Mouse (Mus musculus) CH12.LX (cell line): ENCODE results near the gene Gdf7. TPM values are rescaled to one million over a fixed set of nuclear protein-coding genes. Genes with fewer than 3 reads are reported as not detected.

ENCODE experiments used
- DNase-seq: peaks from one replicate; pipeline ENCODE4 v3.0.0-alpha.2; 2013; ENCODE audit errors: extremely low read depth
- H3K27ac ChIP-seq: 2 replicates; pipeline ENCODE4 v1.5.1; 2012; ENCODE audit warnings: low read depth, mild to moderate bottlenecking, control low read depth, moderate library complexity; ENCODE audit not compliant: insufficient read depth
- H3K27me3 ChIP-seq: replicated peaks from 2 replicates; pipeline ENCODE3; 2012; ENCODE audit warnings: inconsistent platforms
- H3K36me3 ChIP-seq, 2 experiments: replicated peaks in 1 of 2; 2 replicates each; pipeline versions ENCODE3 to v1.6.1; 2012; ENCODE audit warnings: inconsistent platforms in 1 of 2, low read length in 1 of 2, mild to moderate bottlenecking in 1 of 2, mixed read lengths in 1 of 2, moderate library complexity in 1 of 2; ENCODE audit not compliant: control insufficient read depth in 1 of 2, insufficient read depth in 1 of 2
- H3K4me1 ChIP-seq, 2 experiments: 2 replicates each; pipeline ENCODE4 v1.6.1; 2012; ENCODE audit warnings: inconsistent platforms in 1 of 2, moderate library complexity in 1 of 2; ENCODE audit not compliant: insufficient read depth in 2 of 2, control insufficient read depth in 1 of 2
- H3K4me2 ChIP-seq: 2 replicates; pipeline ENCODE4 v1.6.1; 2012; ENCODE audit warnings: low read depth, mild to moderate bottlenecking, control low read depth; ENCODE audit not compliant: poor library complexity, insufficient read depth, severe bottlenecking
- H3K4me3 ChIP-seq, 3 experiments: fragments of 150-350 bp in 1 of 3; sonication (generic) in 1 of 3; replicated peaks in 1 of 3; 2 replicates each; pipeline versions ENCODE3 to v1.5.1; 2011 to 2012; ENCODE audit warnings: low read depth in 2 of 3, low read length in 2 of 3, mild to moderate bottlenecking in 2 of 3, moderate library complexity in 2 of 3, control low read depth in 1 of 3, improper control_type of control experiment in 1 of 3, inconsistent platforms in 1 of 3, mixed read lengths in 1 of 3; ENCODE audit not compliant: poor library complexity in 1 of 3
- H3K79me2 ChIP-seq: replicated peaks from 2 replicates; pipeline ENCODE4 v1.6.1; 2012; ENCODE audit warnings: mild to moderate bottlenecking, moderate library complexity; ENCODE audit not compliant: control insufficient read depth, poor library complexity, insufficient read depth, severe bottlenecking; ENCODE audit errors: extremely low read depth
- H3K9ac ChIP-seq: 2 replicates; pipeline ENCODE4 v1.6.1; 2012; ENCODE audit warnings: low read depth, mild to moderate bottlenecking, control low read depth, moderate library complexity; ENCODE audit not compliant: insufficient read depth
- H3K9me3 ChIP-seq: replicated peaks from 2 replicates; pipeline ENCODE3; 2012; ENCODE audit warnings: low read length, inconsistent platforms, mixed read lengths
- CTCF ChIP-seq, 2 experiments: IDR thresholded peaks in 1 of 2; conservative IDR thresholded peaks in 1 of 2; 2 replicates each; pipeline ENCODE4 v1.5.1; 2011 to 2012; ENCODE audit warnings: low read depth in 2 of 2, low read length in 2 of 2, improper control_type of control experiment in 1 of 2, inconsistent platforms in 1 of 2, mild to moderate bottlenecking in 1 of 2, moderate library complexity in 1 of 2
- E2F4 ChIP-seq: IDR thresholded peaks from 2 replicates; pipeline ENCODE4 v1.6.1; 2011; ENCODE audit warnings: low read depth, low read length, improper control_type of control experiment; ENCODE audit not compliant: insufficient replicate concordance
- GABPA ChIP-seq: IDR thresholded peaks from 2 replicates; pipeline ENCODE4 v1.6.1; 2012; ENCODE audit warnings: low read depth, low read length, improper control_type of control experiment, inconsistent platforms; ENCODE audit not compliant: insufficient replicate concordance
- HCFC1 ChIP-seq: IDR thresholded peaks from 2 replicates; pipeline ENCODE4 v1.6.1; 2012; ENCODE audit warnings: low read depth, mild to moderate bottlenecking, inconsistent platforms, low read length, improper control_type of control experiment
- IRF4 ChIP-seq: IDR thresholded peaks from 2 replicates; pipeline ENCODE4 v1.6.1; 2014; ENCODE audit warnings: low read depth, mild to moderate bottlenecking, inconsistent platforms, low read length, improper control_type of control experiment
- JUND ChIP-seq: conservative IDR thresholded peaks from 2 replicates; pipeline ENCODE4 v1.6.1; 2011; ENCODE audit warnings: low read depth, low read length, improper control_type of control experiment
- KAT2A ChIP-seq: IDR thresholded peaks from 2 replicates; pipeline ENCODE4 v1.6.1; 2012; ENCODE audit warnings: low read length, improper control_type of control experiment, inconsistent platforms; ENCODE audit not compliant: insufficient replicate concordance
- MAFK ChIP-seq: IDR thresholded peaks from 2 replicates; pipeline ENCODE4 v1.6.1; 2011; ENCODE audit warnings: low read length, improper control_type of control experiment; ENCODE audit not compliant: insufficient replicate concordance
- MEF2A ChIP-seq: IDR thresholded peaks from 2 replicates; pipeline ENCODE4 v1.6.1; 2014; ENCODE audit warnings: low read depth, mild to moderate bottlenecking, inconsistent platforms, low read length, improper control_type of control experiment, borderline replicate concordance
- MXI1 ChIP-seq: IDR thresholded peaks from 2 replicates; pipeline ENCODE4 v1.6.1; 2011; ENCODE audit warnings: mild to moderate bottlenecking, low read depth, low read length, improper control_type of control experiment
- MYC ChIP-seq: IDR thresholded peaks from 2 replicates; pipeline ENCODE4 v1.6.1; 2011; ENCODE audit warnings: low read depth, mild to moderate bottlenecking, improper control_type of control experiment, low read length
- NELFE ChIP-seq: IDR thresholded peaks from 2 replicates; pipeline ENCODE4 v1.6.1; 2011; ENCODE audit warnings: low read depth, low read length, improper control_type of control experiment
- PAX5 ChIP-seq: IDR thresholded peaks from 2 replicates; pipeline ENCODE4 v1.6.1; 2012; ENCODE audit warnings: low read length, inconsistent platforms, mixed read lengths
- POLR2A ChIP-seq: IDR thresholded peaks from 2 replicates; pipeline ENCODE4 v1.6.1; 2011; ENCODE audit warnings: low read depth, mild to moderate bottlenecking, improper control_type of control experiment, low read length
- POLR2AphosphoS2 ChIP-seq: IDR thresholded peaks from 2 replicates; pipeline ENCODE4 v1.6.1; 2011; ENCODE audit warnings: low read depth, low read length, improper control_type of control experiment
- RAD21 ChIP-seq: IDR thresholded peaks from 2 replicates; pipeline ENCODE4 v1.6.1; 2011; ENCODE audit warnings: low read depth, mild to moderate bottlenecking, low read length, improper control_type of control experiment, moderate library complexity
- SIN3A ChIP-seq: IDR thresholded peaks from 2 replicates; pipeline ENCODE4 v1.6.1; 2012; ENCODE audit warnings: low read length, improper control_type of control experiment, inconsistent platforms
- SMC3 ChIP-seq: IDR thresholded peaks from 2 replicates; pipeline ENCODE4 v1.6.1; 2011; ENCODE audit warnings: low read depth, low read length, improper control_type of control experiment
- TBP ChIP-seq: conservative IDR thresholded peaks from 2 replicates; pipeline ENCODE4 v1.6.1; 2011; ENCODE audit warnings: low read depth, low read length, improper control_type of control experiment
- UBTF ChIP-seq: IDR thresholded peaks from 2 replicates; pipeline ENCODE4 v1.6.1; 2012; ENCODE audit warnings: low read depth, mild to moderate bottlenecking, inconsistent platforms, low read length, improper control_type of control experiment, moderate library complexity
- USF2 ChIP-seq: conservative IDR thresholded peaks from 2 replicates; pipeline ENCODE4 v1.6.1; 2011; ENCODE audit warnings: low read depth, low read length, improper control_type of control experiment
- ZC3H11A ChIP-seq: IDR thresholded peaks from 2 replicates; pipeline ENCODE4 v1.6.1; 2012; ENCODE audit warnings: low read depth, mild to moderate bottlenecking, inconsistent platforms, low read length, improper control_type of control experiment
- ZKSCAN1 ChIP-seq: IDR thresholded peaks from 2 replicates; pipeline ENCODE4 v1.6.1; 2012; ENCODE audit warnings: low read depth, inconsistent platforms, low read length, improper control_type of control experiment, borderline replicate concordance
- ZMIZ1 ChIP-seq: IDR thresholded peaks from 2 replicates; pipeline ENCODE4 v1.6.1; 2012; ENCODE audit warnings: low read depth, mild to moderate bottlenecking, inconsistent platforms, low read length, improper control_type of control experiment
- ZNF384 ChIP-seq: IDR thresholded peaks from 2 replicates; pipeline ENCODE4 v1.6.1; 2012; ENCODE audit warnings: low read depth, low read length, improper control_type of control experiment, inconsistent platforms
- dilution Hi-C: fragments of 300-500 bp; cut with MboI; formaldehyde crosslinking; loops from 2 replicates; pipeline ENCODE4 v1.14.3; 2020; ENCODE audit warnings: low sequenced_read_pairs; ENCODE audit not compliant: extremely low pct_unique_long_range_greater_than_20kb, extremely low pct_ligation_motif_present
- in situ Hi-C: fragments of 300-500 bp; cut with MboI; formaldehyde crosslinking; loops from 3 replicates; pipeline ENCODE4 v1.14.3; 2019; ENCODE audit warnings: low sequenced_read_pairs, low pct_ligation_motif_present, low pct_unique_long_range_greater_than_20kb, mixed read lengths
- polyA plus RNA-seq: library from polyadenylated mRNA; unstranded; fragments of >175 nt; gene quantifications from 2 replicates; pipeline ENCODE4 v1.2.1, GENCODE M21; 2012; ENCODE audit warnings: low read depth; ENCODE audit not compliant: insufficient read length
- total RNA-seq, 2 experiments: library from RNA; depleted of rRNA; stranded (reverse); fragments of 300-350 nt in 1 of 2; fragments of >200 nt in 1 of 2; gene quantifications; 2 replicates each; pipeline ENCODE4 v1.2.3; 2012 to 2014

The Gdf7 gene
- total and polyA plus RNA-seq, 3 experiments = not detected

- TF ChIP-seq UBTF (no peak), JUND (no peak), MYC (no peak), ZC3H11A (no peak), E2F4 (no peak), SIN3A (no peak), GABPA (no peak), TBP (no peak), MAFK (no peak), IRF4 (no peak), HCFC1 (no peak), USF2 (no peak), NELFE (no peak)
- H3K9me3 ChIP-seq = peaks cover 40% of the 10 kb centered on the region
- no peak overlapping the region for H3K9ac ChIP-seq
- H3K4me1 ChIP-seq = peaks cover 0 to 9% of the 10 kb centered on the region in 2 experiments; a peak in 2 of 4 replicates
- dilution Hi-C loops (no loop called here), in situ Hi-C loops (loop anchor here (10.0 to 25.0 kb wide), 2 partner anchors 316 to 711 kb away; no protein-coding TSS in a partner anchor)
- no peak overlapping the region for H3K27ac ChIP-seq
- no peaks in the 10 kb centered on the region for H3K79me2 ChIP-seq
- no peak for DNase-seq
- H3K36me3 ChIP-seq = peaks cover 0 to 9% of the 10 kb centered on the region in 2 experiments
- H3K27me3 ChIP-seq = no peaks in the 10 kb centered on the region
- H3K4me2 ChIP-seq = no peak overlapping the region
- no peak overlapping the region for H3K4me3 ChIP-seq
Measured at GRCm38 (mm10) chr12:8301011-8301814, 541 bp downstream of the Gdf7 start.

GRCm38 (mm10) chr12:8300521-8300920 lies 1.2 kb downstream of the Gdf7 start:
- Histone ChIP-seq H3K4me1 (peaks cover 4 to 15% of the 10 kb centered on the region in 2 experiments), H3K9me3 (peaks cover 40% of the 10 kb centered on the region), H3K27ac (no peak overlapping the region), H3K4me3 (no peak overlapping the region), H3K27me3 (no peaks in the 10 kb centered on the region), H3K9ac (no peak overlapping the region), H3K79me2 (no peaks in the 10 kb centered on the region), H3K4me2 (no peak overlapping the region), H3K36me3 (peaks cover 0 to 9% of the 10 kb centered on the region in 2 experiments)
- dilution Hi-C loops (no loop called here), in situ Hi-C loops (loop anchor here (10.0 to 25.0 kb wide), 2 partner anchors 316 to 712 kb away; no protein-coding TSS in a partner anchor)
- no peak for DNase-seq
- no peak for TF ChIP-seq ZKSCAN1
- TF ChIP-seq PAX5 = no peak
- TF ChIP-seq MYC = no peak
- TF ChIP-seq KAT2A = no peak
- TF ChIP-seq POLR2A = no peak
- no peak for TF ChIP-seq ZC3H11A
- TF ChIP-seq POLR2AphosphoS2 = no peak
- TF ChIP-seq RAD21 = no peak
- TF ChIP-seq ZMIZ1 = no peak
- no peak for TF ChIP-seq MAFK
- TF ChIP-seq ZNF384 = no peak
- TF ChIP-seq SIN3A = no peak
- no peak for TF ChIP-seq MXI1
- no peak for TF ChIP-seq CTCF (conservative IDR thresholded peaks at IDR 0.05 in 1 of 2, IDR thresholded peaks at IDR 0.05 in 1 of 2; ENCODE audit: low read depth in 2 of 2, low read length in 2 of 2)
- no peak for TF ChIP-seq SMC3
- TF ChIP-seq MEF2A = no peak
- no peak for TF ChIP-seq NELFE
